Mouse (Mus musculus) layer of hippocampus, adult 6 months (tissue): ENCODE data around the gene Pus10. TPM values are rescaled to one million over a fixed set of nuclear protein-coding genes. Genes with fewer than 3 reads are reported as not detected.

Experiments
- long read RNA-seq, 2 experiments: library from polyadenylated mRNA; unstranded; transcript quantifications; one replicate each; pipeline ENCODE4 v2.0.0; 2019 to 2020
- polyA plus RNA-seq: library from polyadenylated mRNA; unstranded; fragments of <200 nt; fragmentation: Nextera tagmentation; gene quantifications from 2 replicates; pipeline ENCODE4 v1.2.3, GENCODE M21; 2021

The Pus10 gene
- 2.0 and 2.6 TPM in 2 replicates for polyA plus RNA-seq
- long read RNA-seq, experiment 1, partial matches to known transcripts, result 0 of 5 reads
- long read RNA-seq, experiment 1, other reads (novel, unspliced or antisense), result 1 of 5 reads
- long read RNA-seq, experiment 2, transcript Pus10-202 (18 exons, 3,559 nt), result major isoform, 13 of 34 reads
- long read RNA-seq, experiment 2, partial matches to known transcripts, result 9 of 34 reads
- long read RNA-seq, experiment 2, other reads (novel, unspliced or antisense), result 12 of 34 reads

DNA sequence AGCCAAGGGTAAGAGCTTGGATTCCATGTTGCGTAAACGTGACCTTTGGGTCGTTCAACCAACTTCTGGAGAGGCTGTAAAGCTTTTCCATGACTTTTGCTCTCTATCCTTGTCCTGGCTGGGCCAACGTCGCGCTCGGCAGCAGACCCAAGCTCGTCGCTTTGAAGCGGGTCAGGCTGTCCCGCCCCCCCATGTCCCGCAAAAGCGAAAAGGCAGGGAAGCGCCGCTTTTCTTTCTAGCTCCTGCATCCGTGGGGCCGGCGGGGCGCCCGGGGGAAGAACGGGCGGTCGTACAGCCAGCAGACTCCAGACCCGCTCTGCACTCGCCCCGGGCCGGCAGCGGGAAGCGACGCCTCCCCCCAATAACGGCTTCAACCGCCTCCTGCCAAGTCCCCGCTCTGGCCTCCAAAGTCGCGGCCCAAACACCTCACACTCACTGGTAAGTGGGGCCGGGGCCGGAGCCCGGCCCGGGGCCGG is at the start of gene Pus10:
Gene Pus10 (plus strand): TSS at position 364 of the 476 bp plus-strand sequence.

DNA sequence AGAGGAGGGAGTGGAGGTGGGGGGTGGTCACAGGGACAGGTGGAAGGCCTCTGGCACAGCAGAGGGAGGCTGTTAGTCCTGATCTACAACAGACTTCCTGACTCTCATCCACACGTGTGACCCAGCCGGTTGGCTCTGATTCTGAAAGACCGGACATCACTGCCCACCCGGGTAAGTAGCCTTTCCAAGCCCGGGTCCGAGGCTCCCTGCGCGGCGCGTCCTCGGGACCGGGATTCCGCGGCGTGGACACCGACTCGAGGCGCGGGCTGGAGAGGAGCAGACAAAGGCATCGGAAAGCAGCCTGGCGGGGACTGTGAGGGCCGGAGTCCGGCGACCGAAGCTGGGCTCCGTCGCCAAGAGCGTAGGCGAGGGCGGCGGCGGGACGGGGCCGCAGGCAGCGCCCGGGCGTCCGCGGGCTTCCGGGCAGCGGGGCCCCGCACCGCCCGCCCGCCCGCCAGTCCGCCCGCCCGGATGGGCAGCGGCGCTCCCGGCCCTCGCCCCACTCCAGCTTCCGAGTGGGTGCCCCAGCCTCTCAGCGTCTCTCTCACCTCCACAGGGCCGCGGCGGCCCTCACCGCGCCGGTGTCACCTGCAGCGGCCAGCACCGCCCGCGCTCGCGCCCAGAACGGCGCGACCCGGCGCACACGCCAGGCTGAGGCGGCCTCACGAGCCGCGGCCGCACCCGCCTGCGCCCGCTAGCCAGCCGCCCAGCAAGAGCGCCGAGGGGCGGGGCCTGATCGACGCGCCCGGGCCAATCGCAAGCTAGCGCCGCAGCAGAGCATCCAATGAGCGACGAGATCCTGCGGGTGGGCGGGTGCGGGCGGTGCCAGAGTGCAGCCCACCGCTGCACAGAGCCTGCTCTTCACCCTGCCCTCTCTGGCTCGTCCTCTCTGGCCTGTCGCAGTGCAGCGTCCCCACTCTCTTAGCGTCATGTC is 32.3 kb upstream of the Pus10 start, which contains the start of gene 0610010F05Rik:
Gene 0610010F05Rik (minus strand): TSS at position 695 of the 934 bp plus-strand sequence.

DNA sequence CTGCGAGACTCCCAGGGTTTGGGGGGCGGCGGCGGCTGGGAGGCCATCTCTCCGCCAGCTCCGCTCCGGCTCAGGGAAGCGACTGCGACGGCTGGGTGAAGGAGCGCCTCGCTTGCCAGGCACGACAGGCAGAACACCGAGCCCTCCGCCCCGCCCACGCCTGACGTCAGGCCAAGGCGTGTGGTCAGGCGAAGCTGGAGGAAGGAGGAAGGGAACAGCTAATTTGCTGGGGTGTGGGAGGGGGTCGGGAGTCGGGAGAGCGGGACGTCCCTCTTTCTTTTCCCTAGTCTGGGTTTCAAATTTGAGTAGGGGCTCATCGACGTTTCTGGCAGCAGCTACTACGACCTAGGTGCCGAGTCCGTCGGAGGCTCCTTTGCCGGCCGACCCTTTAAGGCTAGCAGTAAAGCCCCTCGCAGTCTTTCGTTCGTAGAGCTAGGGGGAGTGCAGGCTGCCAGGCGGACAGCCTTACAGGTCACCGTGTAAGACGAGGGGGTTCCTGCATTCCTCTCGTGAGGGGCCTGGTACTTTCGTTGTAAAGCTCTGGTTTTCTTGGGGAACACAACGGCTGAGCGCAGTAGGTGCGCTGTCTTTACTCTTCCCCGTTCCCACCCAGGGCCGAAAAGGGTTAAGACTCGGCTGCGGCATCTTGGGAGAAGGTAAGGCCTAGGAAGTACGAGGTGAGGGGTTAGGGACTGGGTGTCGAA is 476 bp downstream of the Pus10 start, which contains the start of gene Pex13:
Gene Pex13 (minus strand): TSS at position 162 of the 704 bp plus-strand sequence.

DNA sequence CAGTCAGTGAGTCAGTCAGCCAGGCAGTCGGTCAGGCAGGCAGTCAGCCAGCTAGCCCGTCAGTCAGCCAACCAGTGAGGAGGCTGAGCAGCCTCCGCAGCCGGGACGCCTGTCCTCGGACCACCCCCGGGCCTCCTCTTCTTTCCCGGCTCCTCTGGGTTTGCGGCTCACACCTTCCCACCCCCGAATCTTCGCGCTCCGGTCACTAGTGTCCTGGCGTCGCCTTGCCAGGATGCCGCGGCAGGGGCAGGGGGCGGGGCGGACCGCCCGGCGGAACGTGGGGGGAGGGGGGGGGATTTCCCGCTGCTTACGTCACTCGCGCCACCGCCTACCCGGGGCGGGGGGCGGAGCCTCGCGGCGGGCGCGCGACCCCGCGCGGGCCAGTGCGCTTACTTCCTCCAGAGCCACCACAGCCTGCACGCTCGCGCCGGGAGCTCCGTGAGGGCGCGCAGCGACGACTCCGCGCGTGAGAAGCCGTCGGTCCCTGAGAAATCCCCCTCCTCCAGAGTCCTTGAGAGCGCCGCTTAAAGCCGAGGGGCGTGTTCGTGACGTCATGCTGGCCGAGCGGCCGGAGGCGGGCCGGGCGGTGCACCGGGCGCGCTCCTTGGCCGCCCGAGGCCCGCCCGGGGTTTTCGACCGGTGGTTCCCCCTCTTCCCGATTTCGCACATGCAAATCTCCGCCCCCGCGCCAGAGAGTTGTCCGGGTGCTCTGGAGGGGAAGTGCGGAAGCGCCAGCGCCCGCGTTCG is 105.5 kb downstream of the Pus10 start, which contains the start of gene Rel:
Gene Rel (minus strand): TSS at position 211 of the 747 bp plus-strand sequence.

Other genes with a start within 250 kb of the Pus10 start
- 12.2 and 13.2 TPM in 2 replicates for gene Ahsa2, start 167.6 kb upstream of the Pus10 start, polyA plus RNA-seq
- not detected in 2 replicates for gene 1700093K21Rik, start 144.5 kb upstream of the Pus10 start, polyA plus RNA-seq
- 20.6 and 24.0 TPM in 2 replicates for gene 0610010F05Rik, start 32.0 kb upstream of the Pus10 start, polyA plus RNA-seq
- 24.2 and 25.7 TPM in 2 replicates for gene Pex13, start 285 bp downstream of the Pus10 start, polyA plus RNA-seq
- 0.63 and 0.67 TPM in 2 replicates for gene Rel, start 105.3 kb downstream of the Pus10 start, polyA plus RNA-seq
- 5.3 and 7.1 TPM in 2 replicates for gene Papolg, start 229.6 kb downstream of the Pus10 start, polyA plus RNA-seq